Mouse (Mus musculus) CH12.LX (cell line): ENCODE results near the gene Exosc8.

Experiments used
- CTCF ChIP-seq, 2 experiments: IDR thresholded peaks in 1 of 2; conservative IDR thresholded peaks in 1 of 2; 2 replicates each; pipeline ENCODE4 v1.5.1; 2011 to 2012; ENCODE audit warnings: low read depth in 2 of 2, low read length in 2 of 2, improper control_type of control experiment in 1 of 2, inconsistent platforms in 1 of 2, mild to moderate bottlenecking in 1 of 2, moderate library complexity in 1 of 2
- EP300 ChIP-seq: IDR thresholded peaks from 2 replicates; pipeline ENCODE4 v1.6.1; 2011; ENCODE audit warnings: low read length, improper control_type of control experiment

DNA sequence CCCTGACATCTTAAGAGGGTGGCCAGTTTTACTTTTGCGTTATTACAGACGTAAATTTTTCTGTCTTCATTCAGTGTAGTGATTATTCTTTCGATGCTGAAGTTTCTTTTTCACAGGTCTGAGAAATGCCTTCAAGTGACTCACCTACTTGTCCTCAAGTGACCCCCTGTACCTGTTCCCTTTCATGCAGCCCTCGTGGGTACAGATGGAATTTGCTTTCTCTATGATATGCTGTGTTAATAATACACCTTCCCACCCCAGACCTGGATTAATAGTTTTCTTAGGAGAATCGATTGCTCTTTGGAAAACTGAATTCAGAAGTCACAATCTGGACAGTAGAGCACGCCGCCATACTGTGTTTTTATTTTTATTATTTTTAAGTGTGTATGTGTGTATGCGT, 2.1 kb upstream of the Exosc8 start:
- TF ChIP-seq CTCF (conservative IDR thresholded peaks at IDR 0.05 in 1 of 2, IDR thresholded peaks at IDR 0.05 in 1 of 2; ENCODE audit: low read depth in 2 of 2, low read length in 2 of 2) (no peak), EP300 (no peak)
